Mouse (Mus musculus) left cerebral cortex, postnatal 14 days (tissue): Measurements from ENCODE around the gene Anapc4. TPM values are rescaled to one million over a fixed set of nuclear protein-coding genes. Genes with fewer than 3 reads are reported as not detected.

ENCODE experiments used
- DNase-seq, 2 experiments: peaks; one replicate each; pipeline ENCODE4 v3.0.0; 2021 to 2022; ENCODE audit warnings: low spot score in 2 of 2, mixed read lengths in 1 of 2
- intact Hi-C: fragments of 180-260 bp; cut with DNase I; formaldehyde crosslinking; loops from one replicate; pipeline ENCODE4 v1.15.1; 2025
- long read RNA-seq, 2 experiments: library from polyadenylated mRNA; stranded (forward); transcript quantifications; one replicate each; pipeline ENCODE4 v2.0.0; 2021
- total RNA-seq, 2 experiments: library from RNA; stranded (reverse); gene quantifications; 2 replicates each; pipeline ENCODE4 v1.2.3; 2021

Anapc4 gene
- 10 to 100 TPM; 70.0 to 71.4 TPM for total RNA-seq
- long read RNA-seq, experiment 1, transcript Anapc4-201 (28 exons, 3,854 nt) = major isoform, 64 of 72 reads
- long read RNA-seq, experiment 1, partial matches to known transcripts = 2 of 72 reads
- long read RNA-seq, experiment 1, other reads (novel, unspliced or antisense) = 6 of 72 reads
- long read RNA-seq, experiment 2, transcript Anapc4-201 (28 exons, 3,854 nt) = major isoform, 62 of 74 reads
- long read RNA-seq, experiment 2, partial matches to known transcripts = 4 of 74 reads
- long read RNA-seq, experiment 2, other reads (novel, unspliced or antisense) = 8 of 74 reads

DNA sequence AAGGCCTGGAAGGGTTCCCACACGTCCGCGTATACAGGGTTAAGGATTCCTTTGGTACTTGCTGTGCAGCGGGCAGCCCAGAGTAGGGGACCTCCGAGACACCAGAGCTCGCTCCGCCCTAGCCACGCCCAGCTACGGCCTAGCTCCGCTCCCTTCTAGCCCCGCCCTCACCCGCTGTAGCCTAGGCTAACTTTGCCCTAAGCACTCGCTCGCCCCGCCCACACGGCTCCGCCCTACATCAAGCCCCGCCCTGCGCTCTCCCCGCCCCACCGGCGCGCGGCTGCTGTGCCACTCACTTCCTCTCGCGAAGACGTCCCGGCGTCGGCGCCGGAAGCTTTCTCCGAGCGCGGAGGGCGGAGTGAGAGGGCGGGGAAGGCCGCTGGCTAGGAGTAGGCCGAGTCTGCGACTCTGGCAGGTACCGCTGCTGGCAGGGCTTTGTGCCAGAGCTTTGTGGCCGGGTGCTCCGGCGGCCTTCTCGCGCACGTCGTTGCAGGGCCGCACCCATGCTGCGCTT is at the start of gene Anapc4:
TSS of gene Anapc4 (plus strand) at position 252 of the 514 bp plus-strand sequence.
- peak; percentile 99 for DNase-seq
- intact Hi-C loops = no loop called here

DNA sequence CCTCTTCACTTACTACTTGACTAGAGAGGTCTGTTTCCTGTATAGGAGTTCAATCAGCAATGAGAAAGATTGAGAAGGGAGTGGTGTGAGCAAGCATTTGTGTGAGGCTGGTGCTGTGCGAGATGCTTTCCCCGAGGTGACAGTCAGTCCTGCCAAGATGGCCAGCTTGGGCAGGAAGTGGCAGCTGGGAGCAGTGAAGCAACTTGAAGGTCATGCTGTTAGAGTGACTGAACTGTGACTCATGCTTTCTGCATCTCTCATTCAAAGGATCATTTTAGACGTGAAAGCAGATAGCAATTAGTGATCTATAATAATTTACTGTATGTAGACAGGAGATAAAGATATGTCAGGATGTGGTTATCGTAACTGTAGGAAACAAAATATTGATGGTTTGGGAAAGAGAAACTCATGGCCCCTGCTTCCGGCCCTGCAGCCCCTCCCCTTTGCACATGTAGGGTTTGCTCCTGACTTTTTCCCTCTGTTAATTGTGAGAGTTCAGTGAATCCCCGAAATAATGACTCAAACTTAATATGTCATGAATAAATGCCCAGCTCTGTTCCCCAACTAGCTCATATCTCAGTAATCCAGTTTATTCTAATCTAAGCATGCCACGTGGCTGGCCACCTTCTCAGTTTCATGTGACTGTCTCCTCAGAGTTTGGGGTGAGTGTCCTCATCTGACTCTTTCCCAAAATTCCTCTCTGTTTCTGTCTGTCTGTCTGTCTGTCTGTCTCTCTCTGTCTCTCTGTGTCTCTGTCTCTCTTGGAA is 47.1 kb upstream of the Anapc4 start:
- intact Hi-C loops = no loop called here
- no peak for DNase-seq

DNA sequence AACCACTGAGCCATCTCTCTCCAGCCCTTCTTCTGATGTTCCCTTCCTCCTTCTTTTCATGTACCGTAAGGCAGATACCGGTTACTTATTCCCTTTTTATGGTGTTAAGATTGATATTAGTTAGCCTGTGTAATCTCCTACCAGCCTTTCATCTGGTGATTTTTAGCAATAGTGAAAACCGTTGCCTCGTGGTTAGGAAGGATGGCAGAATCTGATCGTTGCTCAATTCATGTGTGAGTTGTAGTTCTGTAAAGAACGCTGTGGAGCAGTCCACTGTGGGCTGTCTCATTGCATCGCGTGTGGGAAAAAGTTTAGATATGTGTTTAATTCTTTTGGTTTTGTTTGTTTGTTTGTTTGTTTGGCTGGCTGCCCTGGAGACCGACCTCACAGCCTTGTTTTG is 40.6 kb upstream of the Anapc4 start:
- no peak for DNase-seq
- intact Hi-C loops = loop anchor here (10.0 kb wide), 1 partner anchor 678 kb away; no protein-coding TSS in a partner anchor

DNA sequence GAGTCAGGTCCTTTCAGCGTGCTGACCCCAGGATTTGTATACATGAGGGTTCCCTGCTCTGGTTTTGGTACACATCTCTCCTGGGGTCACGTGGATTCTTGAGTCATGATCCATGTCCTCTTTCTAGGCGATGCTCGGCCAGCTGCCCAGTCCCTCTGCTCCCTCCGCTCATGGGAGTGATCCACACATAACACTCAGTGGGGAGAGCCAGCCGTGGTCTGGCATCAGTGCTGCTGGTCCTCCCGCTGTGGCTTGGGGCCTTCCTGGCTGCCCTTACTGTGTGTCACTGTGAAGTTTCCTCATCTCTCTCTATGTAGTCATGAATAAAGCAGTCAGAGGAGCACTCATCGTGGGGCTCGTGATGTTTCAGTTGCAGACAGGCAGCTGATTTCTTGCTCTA is 39.7 kb upstream of the Anapc4 start:
- DNase-seq = no peak
- intact Hi-C loops = loop anchor here (10.0 kb wide), 1 partner anchor 679 kb away; no protein-coding TSS in a partner anchor

DNA sequence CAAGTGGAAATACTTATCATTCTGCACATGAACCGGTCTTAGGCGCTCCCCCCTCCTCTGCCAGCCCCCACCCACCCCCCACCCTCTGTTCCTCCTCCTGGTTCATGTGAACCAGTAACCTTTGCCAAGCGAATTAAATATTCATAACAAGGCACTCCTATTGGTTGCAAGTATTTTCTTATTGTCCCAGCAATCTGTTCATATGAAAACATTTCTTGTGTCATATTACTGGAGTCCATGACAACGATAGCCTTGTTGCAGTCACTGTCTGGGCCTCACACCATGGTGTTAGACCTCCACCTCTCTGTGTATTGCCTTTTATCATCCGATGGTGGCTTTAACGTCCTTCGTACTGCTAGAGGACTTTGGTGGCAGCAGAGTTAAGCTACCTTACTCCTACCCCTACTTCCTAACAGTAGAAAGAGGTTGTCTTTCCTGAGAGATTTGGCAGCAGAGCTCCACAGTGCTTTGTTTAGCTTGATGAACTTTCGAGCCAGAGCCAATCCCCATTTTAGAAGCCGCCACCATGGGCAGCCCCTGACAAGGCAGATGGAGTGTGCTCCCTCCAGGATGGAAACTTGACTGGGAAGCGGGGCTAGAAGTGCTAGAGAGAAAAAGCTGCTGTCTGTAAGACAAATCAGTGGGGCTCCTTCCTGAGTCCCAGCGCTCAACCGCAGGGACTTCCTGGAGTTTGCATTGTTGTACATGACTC is 34.4 kb upstream of the Anapc4 start:
- intact Hi-C loops = loop anchor here (10.0 kb wide), 1 partner anchor 685 kb away; no protein-coding TSS in a partner anchor
- DNase-seq = no peak

DNA sequence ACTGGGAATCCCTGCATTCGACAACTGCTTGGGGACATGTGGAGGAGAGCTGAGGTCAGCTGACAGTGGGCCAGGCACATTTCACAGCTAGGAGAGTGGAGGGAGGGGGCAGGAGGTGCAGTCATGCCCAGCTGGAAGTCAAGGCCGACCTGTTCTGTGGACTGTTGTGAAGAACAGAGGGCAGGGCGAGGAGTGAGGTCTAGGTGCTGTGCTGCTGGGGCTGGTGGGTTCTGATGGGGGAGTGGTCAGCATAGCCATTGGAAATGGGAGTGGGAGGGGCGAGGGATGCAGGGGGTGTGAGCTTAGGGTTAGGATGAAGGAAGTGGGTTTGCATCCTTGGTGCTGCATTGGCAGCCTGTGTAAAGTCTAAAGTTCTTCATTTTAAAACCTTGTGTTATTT is 28.0 kb upstream of the Anapc4 start:
- DNase-seq = no peak
- intact Hi-C loops = no loop called here

DNA sequence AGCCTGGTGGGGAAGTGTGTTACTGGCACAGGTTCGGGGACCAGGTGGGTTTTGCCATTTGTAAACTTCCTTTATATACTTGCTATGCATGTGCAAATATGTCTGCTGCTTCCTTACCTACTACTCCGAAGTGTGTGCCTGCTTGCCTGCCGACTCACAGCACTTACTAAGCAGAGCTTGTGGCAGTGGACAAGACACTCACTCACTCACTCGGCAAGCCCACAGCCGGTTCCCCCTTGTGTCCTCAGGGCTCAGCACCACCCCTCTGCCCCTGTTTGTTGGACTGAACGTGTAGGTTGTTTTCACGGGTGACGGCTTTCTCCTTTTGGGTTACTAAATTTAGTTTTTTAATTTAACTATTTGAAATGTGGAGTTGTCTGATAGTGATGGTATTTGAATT is 27.5 kb upstream of the Anapc4 start:
- intact Hi-C loops = no loop called here
- DNase-seq = no peak

DNA sequence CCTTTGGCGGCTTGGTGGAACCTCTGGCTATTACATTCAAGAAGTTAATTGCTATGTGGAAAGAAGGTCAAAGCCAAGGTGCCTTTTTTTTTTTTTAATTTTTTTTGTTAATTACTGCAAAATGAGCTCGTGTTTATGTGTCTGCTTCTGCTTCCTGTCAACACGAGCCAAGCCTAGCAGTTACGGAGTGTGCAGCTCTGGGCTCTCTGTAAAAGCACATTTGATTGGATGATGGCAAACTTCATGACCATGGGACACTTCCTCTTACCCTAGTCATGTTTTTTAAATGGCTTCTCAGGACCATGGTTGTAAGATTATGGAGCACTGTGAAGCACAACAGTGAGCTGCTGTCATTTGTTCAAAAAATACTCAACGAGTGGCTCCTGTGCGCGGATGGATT is 26.8 kb upstream of the Anapc4 start:
- intact Hi-C loops = no loop called here
- DNase-seq = no peak

- intact Hi-C loops = no loop called here
Observed at GRCm38 (mm10) chr5:52810446-52810845, 23.4 kb upstream of the Anapc4 start.

GRCm38 (mm10) chr5:52811056-52811455 is 22.8 kb upstream of the Anapc4 start:
- intact Hi-C loops = no loop called here

More at GRCm38 (mm10) chr5:52810446-52810845, 23.4 kb upstream of the Anapc4 start:
- no peak for DNase-seq

DNA sequence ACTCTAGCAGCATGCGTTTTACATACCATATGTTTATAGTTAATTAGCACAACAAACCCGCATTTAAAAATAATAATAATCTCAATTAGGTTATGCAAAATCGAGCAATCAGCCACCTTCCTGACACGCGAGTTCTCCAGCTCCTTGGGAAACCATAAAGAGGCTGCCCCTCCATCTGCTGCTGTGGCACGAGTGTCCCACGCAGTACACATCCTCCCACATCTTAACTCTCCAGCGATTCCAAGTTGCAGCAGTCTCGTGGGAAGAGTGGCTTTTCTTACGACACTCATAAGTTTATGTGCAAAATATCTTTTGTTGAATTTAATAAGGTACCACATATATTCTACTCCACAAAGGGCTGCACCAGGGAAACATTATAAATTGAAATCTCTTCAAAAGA is 21.4 kb upstream of the Anapc4 start:
- intact Hi-C loops = no loop called here
- DNase-seq = peak; percentile 29 to 36

More at GRCm38 (mm10) chr5:52811056-52811455, 22.8 kb upstream of the Anapc4 start:
- DNase-seq = no peak

DNA sequence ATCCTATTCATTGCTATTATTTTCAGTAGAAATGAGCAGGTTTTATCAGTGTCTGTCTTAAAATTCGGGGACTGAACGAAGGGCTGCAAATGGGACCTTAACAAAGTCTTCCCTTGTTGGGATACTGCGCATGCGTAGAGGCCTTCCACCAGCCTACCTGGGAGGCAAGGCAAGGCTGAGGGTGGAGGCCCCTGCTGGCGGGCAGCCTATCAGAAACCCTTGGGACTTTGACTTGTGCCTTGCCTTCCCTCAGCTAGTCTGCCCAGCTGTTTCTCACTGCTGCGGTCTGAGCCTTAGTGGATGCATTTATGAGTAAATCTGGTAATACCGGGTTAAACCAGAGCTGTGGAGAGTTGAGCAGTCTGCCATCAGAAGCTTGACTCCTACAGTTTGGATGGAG is 20.5 kb upstream of the Anapc4 start:
- no peak for DNase-seq
- intact Hi-C loops = no loop called here

GRCm38 (mm10) chr5:52818676-52819075 is 15.1 kb upstream of the Anapc4 start:
- intact Hi-C loops = no loop called here
- no peak for DNase-seq

- intact Hi-C loops = no loop called here
- DNase-seq = peak; percentile 72 to 76
Observed at GRCm38 (mm10) chr5:52821691-52822090, 12.1 kb upstream of the Anapc4 start.

- intact Hi-C loops = no loop called here
- no peak for DNase-seq
Observed at GRCm38 (mm10) chr5:52827923-52828322, 5.9 kb upstream of the Anapc4 start.

GRCm38 (mm10) chr5:52833005-52833404 is 807 bp upstream of the Anapc4 start:
- DNase-seq = no peak
- intact Hi-C loops = no loop called here

DNA sequence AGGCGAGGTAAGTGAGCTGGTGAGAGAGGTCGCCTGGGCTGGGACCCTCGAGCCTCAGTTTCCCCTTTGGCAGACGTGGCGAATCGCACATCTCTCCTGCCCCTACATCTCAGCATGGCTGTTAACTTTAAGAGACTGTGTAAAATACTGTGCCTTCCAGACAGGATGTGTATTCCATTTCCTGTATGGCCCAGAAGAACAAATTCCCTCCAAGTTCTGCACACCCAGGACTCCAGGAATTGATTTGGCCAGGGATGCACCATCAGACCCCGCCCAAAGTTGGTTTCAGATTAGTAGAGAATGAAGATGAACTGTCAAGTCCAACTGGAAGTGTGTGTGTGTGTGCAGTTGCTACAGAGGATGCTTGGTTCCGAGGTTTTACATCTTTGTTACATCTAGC is 574 bp downstream of the Anapc4 start:
- DNase-seq = no peak
- intact Hi-C loops = no loop called here

DNA sequence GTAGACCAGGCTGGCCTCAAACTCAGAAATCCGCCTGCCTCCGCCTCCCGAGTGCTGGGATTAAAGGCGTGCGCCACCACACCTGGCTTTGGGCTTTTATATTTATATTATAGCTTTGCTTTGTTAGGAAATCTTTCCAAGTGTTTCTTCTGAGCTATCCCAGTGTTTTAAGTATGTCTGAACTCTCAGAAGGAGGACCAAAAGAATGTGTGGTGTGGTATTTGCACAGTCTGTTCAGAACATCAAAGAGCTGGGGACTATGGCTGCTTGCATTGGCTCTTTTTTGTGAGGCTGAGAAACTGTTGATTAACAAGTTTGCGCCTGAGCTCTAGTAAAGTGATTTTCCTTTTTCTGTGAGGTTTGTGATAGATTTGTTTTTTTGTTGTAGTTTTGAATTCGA is 10.5 kb downstream of the Anapc4 start:
- DNase-seq = no peak
- intact Hi-C loops = no loop called here

GRCm38 (mm10) chr5:52855727-52856126 is 21.9 kb downstream of the Anapc4 start:
- intact Hi-C loops = no loop called here
- DNase-seq = no peak

DNA sequence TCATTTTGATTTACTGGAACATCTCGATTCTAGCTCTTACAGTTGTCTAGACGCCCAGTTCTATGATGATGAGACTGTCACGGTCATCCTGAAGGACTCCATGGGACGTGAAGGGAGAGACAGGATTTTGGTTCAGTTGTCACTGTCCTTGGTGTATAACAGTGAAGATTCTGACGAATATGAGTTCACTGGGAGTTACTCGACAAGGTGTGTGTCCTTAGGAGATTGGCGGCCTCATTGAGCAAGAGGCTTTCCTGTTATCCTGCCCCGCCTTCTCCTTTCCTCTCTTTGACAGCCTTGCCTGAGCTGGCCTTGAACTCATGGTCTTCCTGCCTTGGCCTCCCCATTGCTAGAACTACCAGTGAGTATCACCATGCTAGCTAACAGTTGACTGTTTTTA is 30.6 kb downstream of the Anapc4 start:
- intact Hi-C loops = no loop called here
- no peak for DNase-seq
